Mouse (Mus musculus) liver, adult 2 months (tissue): ENCODE measurements around the gene Tshz2. TPM values are rescaled to one million over a fixed set of nuclear protein-coding genes. Genes with fewer than 3 reads are reported as not detected.
A peak's percentile ranks its signal among the peaks of the same experiment; 100 is the strongest.

Source experiments
- DNase-seq: peaks from one replicate; pipeline ENCODE4 v3.0.0-alpha.2; 2011; ENCODE audit warnings: low read depth, low spot score; ENCODE audit errors: extremely low read depth
- H3K27ac ChIP-seq: fragments of 200-500 bp; replicated peaks from 2 replicates; pipeline ENCODE4 v1.5.1; 2012; ENCODE audit warnings: low read depth, mild to moderate bottlenecking, control low read depth, inconsistent platforms, low read length; ENCODE audit not compliant: insufficient read depth
- H3K27me3 ChIP-seq: fragments of 200-500 bp; 2 replicates; pipeline ENCODE4 v1.6.1; 2012; ENCODE audit warnings: mild to moderate bottlenecking, moderate library complexity, low read length, inconsistent platforms; ENCODE audit not compliant: control insufficient read depth, insufficient read depth
- H3K36me3 ChIP-seq: fragments of 200-500 bp; 2 replicates; pipeline ENCODE4 v1.6.1; 2012; ENCODE audit warnings: low read length, inconsistent platforms; ENCODE audit not compliant: control insufficient read depth, insufficient read depth
- H3K4me1 ChIP-seq: fragments of 200-500 bp; 2 replicates; pipeline ENCODE4 v1.6.1; 2011; ENCODE audit warnings: low read length; ENCODE audit not compliant: control insufficient read depth, insufficient read depth
- H3K4me3 ChIP-seq: fragments of 200-500 bp; 2 replicates; pipeline ENCODE4 v1.5.1; 2011; ENCODE audit warnings: low read depth, mild to moderate bottlenecking, control low read depth, low read length, moderate library complexity; ENCODE audit not compliant: insufficient read depth
- H3K79me2 ChIP-seq: fragments of 200-500 bp; 2 replicates; pipeline ENCODE4 v1.6.1; 2012; ENCODE audit warnings: inconsistent platforms, mild to moderate bottlenecking, low read length, moderate library complexity; ENCODE audit not compliant: control insufficient read depth, insufficient read depth
- H3K9ac ChIP-seq: fragments of 200-500 bp; 2 replicates; pipeline ENCODE4 v1.6.1; 2012; ENCODE audit warnings: low read depth, mild to moderate bottlenecking, control low read depth, inconsistent platforms, low read length
- CTCF ChIP-seq: fragments of 200-500 bp; IDR thresholded peaks from 2 replicates; pipeline ENCODE4 v1.5.1; 2011; ENCODE audit warnings: low read depth, low read length, control low read depth
- POLR2A ChIP-seq: fragments of 200-500 bp; IDR thresholded peaks from 2 replicates; pipeline ENCODE4 v1.6.1; 2011; ENCODE audit warnings: low read length, control low read depth; ENCODE audit not compliant: insufficient read depth; ENCODE audit errors: extremely low read depth
- WGBS: fragments of 180-500 bp; shearing (Covaris S2); methylation state at CpG from one replicate; pipeline ENCODE4 v1.1.7; 2018; 5-methylcytosine and 5-hydroxymethylcytosine counted together
- polyA plus RNA-seq: library from polyadenylated mRNA; depleted of rRNA; stranded (reverse); fragments of >200 nt; gene quantifications from 2 replicates; pipeline ENCODE4 v1.2.3, GENCODE M21; 2012
- total RNA-seq: library from RNA; depleted of rRNA; stranded (reverse); fragments of >200 nt; gene quantifications from 2 replicates; pipeline ENCODE4 v1.2.3, GENCODE M21; 2014

Gene Tshz2
- total and polyA plus RNA-seq, 2 experiments: 3.3 to 4.1 TPM

- Histone ChIP-seq H3K79me2 (peaks cover 3% of the 10 kb centered on the region; the same call in 1 of the 2 replicates), H3K27ac (no peak overlapping the region), H3K27me3 (no peaks in the 10 kb centered on the region), H3K4me1 (no peaks in the 10 kb centered on the region), H3K36me3 (no peaks in the 10 kb centered on the region), H3K4me3 (no peak overlapping the region), H3K9ac (no peak overlapping the region)
- DNase-seq: no peak
- 94% methylated on average over 1 of the region's 1 CpGs for WGBS
- TF ChIP-seq POLR2A (no peak), CTCF (no peak)
Observed at GRCm38 (mm10) chr2:169653282-169653681, 20.5 kb downstream of the Tshz2 start.

- peaks cover 3% of the 10 kb centered on the region; the same call in 1 of the 2 replicates for H3K79me2 ChIP-seq
- no peaks in the 10 kb centered on the region for H3K27me3 ChIP-seq
- no peak for DNase-seq
- no peaks in the 10 kb centered on the region for H3K36me3 ChIP-seq
- WGBS: 72% methylated on average over 8 of the region's 8 CpGs
- H3K9ac ChIP-seq: no peak overlapping the region
- no peak overlapping the region for H3K4me3 ChIP-seq
- TF ChIP-seq POLR2A (no peak), CTCF (no peak)
- peaks cover 6% of the 10 kb centered on the region for H3K4me1 ChIP-seq
- H3K27ac ChIP-seq: no peak overlapping the region
Observed at GRCm38 (mm10) chr2:169663792-169664191, 31.0 kb downstream of the Tshz2 start.

- no peak for TF ChIP-seq CTCF
- no peak for TF ChIP-seq POLR2A
- H3K27me3 ChIP-seq: no peaks in the 10 kb centered on the region
- DNase-seq: no peak
- no peaks in the 10 kb centered on the region for H3K79me2 ChIP-seq
- H3K9ac ChIP-seq: no peak overlapping the region
- no peaks in the 10 kb centered on the region for H3K36me3 ChIP-seq
- no peak overlapping the region for H3K4me3 ChIP-seq
- no peak overlapping the region for H3K27ac ChIP-seq
- 92% methylated on average over 7 of the region's 7 CpGs for WGBS
- H3K4me1 ChIP-seq: peaks cover 6% of the 10 kb centered on the region
Observed at GRCm38 (mm10) chr2:169671264-169671663, 38.5 kb downstream of the Tshz2 start.

- 83% methylated on average over 6 of the region's 6 CpGs for WGBS
- no peaks in the 10 kb centered on the region for H3K36me3 ChIP-seq
- H3K4me3 ChIP-seq: no peak overlapping the region
- no peak for DNase-seq
- H3K27ac ChIP-seq: peak overlapping the region; percentile 20; the same call in 1 of the 2 replicates
- no peaks in the 10 kb centered on the region for H3K27me3 ChIP-seq
- H3K4me1 ChIP-seq: no peaks in the 10 kb centered on the region
- H3K9ac ChIP-seq: no peak overlapping the region
- no peaks in the 10 kb centered on the region for H3K79me2 ChIP-seq
- TF ChIP-seq POLR2A (no peak), CTCF (no peak)
Observed at GRCm38 (mm10) chr2:169673786-169674185, 41.0 kb downstream of the Tshz2 start.

GRCm38 (mm10) chr2:169674209-169674608 is 41.4 kb downstream of the Tshz2 start:
- Histone ChIP-seq H3K9ac (no peak overlapping the region), H3K79me2 (no peaks in the 10 kb centered on the region), H3K36me3 (no peaks in the 10 kb centered on the region), H3K27ac (no peak overlapping the region), H3K4me3 (no peak overlapping the region), H3K4me1 (no peaks in the 10 kb centered on the region), H3K27me3 (no peaks in the 10 kb centered on the region)
- DNase-seq: no peak
- 78% methylated on average over 5 of the region's 5 CpGs for WGBS
- no peak for TF ChIP-seq POLR2A
- TF ChIP-seq CTCF: no peak

GRCm38 (mm10) chr2:169679264-169679663 is 46.5 kb downstream of the Tshz2 start:
- no peak overlapping the region for H3K9ac ChIP-seq
- DNase-seq: no peak
- H3K79me2 ChIP-seq: no peaks in the 10 kb centered on the region; the same call in 1 of the 2 replicates
- H3K4me3 ChIP-seq: no peak overlapping the region
- H3K27me3 ChIP-seq: no peaks in the 10 kb centered on the region
- WGBS: 68% methylated on average over 7 of the region's 7 CpGs
- H3K4me1 ChIP-seq: peaks cover 2% of the 10 kb centered on the region; the same call in 1 of the 2 replicates
- no peak for TF ChIP-seq CTCF
- TF ChIP-seq POLR2A: no peak
- H3K36me3 ChIP-seq: no peaks in the 10 kb centered on the region
- no peak overlapping the region for H3K27ac ChIP-seq
